Mouse (Mus musculus): ENCODE results near the gene Cdx4. TPM values are rescaled to one million over a fixed set of nuclear protein-coding genes. Genes with fewer than 3 reads are reported as not detected.

Gene Cdx4
- polyA plus RNA-seq, 1 experiment = not detected

GRCm38 (mm10) chrX:103325900-103326299 is 4.7 kb downstream of the Cdx4 start:
- Histone ChIP-seq H3K4me3 (ENCODE audit: insufficient read depth, low read length) (no peak overlapping the region), H3K4me1 (ENCODE audit: control insufficient read depth, insufficient read depth, low read length) (no peaks in the 10 kb centered on the region), H3K27ac (ENCODE audit: insufficient read depth, low read depth, low read length) (no peak overlapping the region)
- TF ChIP-seq POLR2A (IDR thresholded peaks at IDR 0.05; ENCODE audit: borderline replicate concordance, low read depth, low read length) = no peak
- no peak for TF ChIP-seq CTCF (IDR thresholded peaks at IDR 0.05; ENCODE audit: low read depth, low read length)

DNA sequence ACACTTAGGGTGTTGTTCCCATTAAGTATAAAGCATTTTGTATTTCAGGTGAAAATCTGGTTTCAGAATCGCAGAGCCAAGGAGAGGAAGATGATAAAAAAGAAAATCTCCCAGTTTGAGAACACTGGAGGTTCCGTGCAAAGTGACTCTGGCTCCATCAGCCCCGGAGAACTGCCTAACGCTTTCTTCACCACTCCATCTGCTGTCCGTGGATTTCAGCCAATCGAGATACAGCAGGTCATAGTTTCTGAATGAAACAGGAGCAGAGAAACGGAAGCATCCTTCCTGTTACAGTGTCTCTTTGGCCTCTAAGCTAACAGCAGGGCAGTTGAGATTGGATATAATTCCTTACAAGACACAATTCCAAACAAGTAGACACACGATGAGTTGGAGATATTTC is 8.2 kb downstream of the Cdx4 start:
- H3K4me1 ChIP-seq (ENCODE audit: control insufficient read depth, insufficient read depth, low read length) = no peaks in the 10 kb centered on the region
- H3K4me3 ChIP-seq (ENCODE audit: insufficient read depth, low read length) = no peak overlapping the region
- TF ChIP-seq CTCF (IDR thresholded peaks at IDR 0.05; ENCODE audit: low read depth, low read length) (no peak), POLR2A (IDR thresholded peaks at IDR 0.05; ENCODE audit: borderline replicate concordance, low read depth, low read length) (no peak)
- no peak overlapping the region for H3K27ac ChIP-seq (ENCODE audit: insufficient read depth, low read depth, low read length)

- TF ChIP-seq CTCF (IDR thresholded peaks at IDR 0.05; ENCODE audit: low read depth, low read length) (no peak), POLR2A (IDR thresholded peaks at IDR 0.05; ENCODE audit: borderline replicate concordance, low read depth, low read length) (no peak)
- H3K27ac ChIP-seq (ENCODE audit: insufficient read depth, low read depth, low read length) = no peak overlapping the region
- H3K4me3 ChIP-seq (ENCODE audit: insufficient read depth, low read length) = no peak overlapping the region
- no peaks in the 10 kb centered on the region for H3K4me1 ChIP-seq (ENCODE audit: control insufficient read depth, insufficient read depth, low read length)
Measured at GRCm38 (mm10) chrX:103331125-103331858, 10.1 kb downstream of the Cdx4 start.

DNA sequence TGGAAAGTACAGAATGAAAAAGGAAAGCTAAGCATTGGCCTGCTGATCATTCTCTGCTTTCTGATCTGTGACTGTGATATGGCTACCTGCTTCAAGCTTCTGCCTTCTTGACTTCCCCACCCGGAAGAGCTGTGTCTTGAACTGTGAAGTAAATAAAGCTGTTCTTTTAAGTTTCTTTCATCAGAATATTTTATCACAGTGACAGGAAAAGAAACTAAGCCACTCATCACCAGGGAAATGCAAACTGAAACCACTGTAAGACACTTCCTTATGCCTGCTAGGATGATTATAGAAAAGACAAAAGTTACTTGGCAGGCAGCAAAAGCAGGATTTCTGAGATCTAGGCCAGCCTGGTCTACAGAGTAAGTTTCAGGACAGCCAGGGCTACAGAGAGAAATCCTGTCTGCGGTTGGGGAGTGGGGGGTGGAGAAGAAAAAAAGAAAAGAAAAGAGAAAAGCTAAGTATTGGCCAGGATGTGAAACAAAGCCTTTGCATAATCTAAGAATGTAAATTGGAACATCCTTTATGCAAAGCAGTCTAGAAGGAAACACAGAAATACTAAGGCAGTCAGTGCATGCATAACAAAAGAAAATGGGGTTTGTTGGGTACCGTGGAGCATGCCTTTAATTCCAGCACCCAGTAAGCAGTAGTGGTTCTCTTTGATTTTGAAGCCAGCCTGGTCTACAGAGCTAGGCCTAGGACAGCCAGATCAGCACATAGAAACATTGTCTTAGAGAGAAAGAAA is 20.3 kb downstream of the Cdx4 start:
- TF ChIP-seq POLR2A (IDR thresholded peaks at IDR 0.05; ENCODE audit: borderline replicate concordance, low read depth, low read length) = no peak
- no peak for TF ChIP-seq CTCF (IDR thresholded peaks at IDR 0.05; ENCODE audit: low read depth, low read length)
- H3K27ac ChIP-seq (ENCODE audit: insufficient read depth, low read depth, low read length) = no peak overlapping the region
- no peak overlapping the region for H3K4me3 ChIP-seq (ENCODE audit: insufficient read depth, low read length)
- H3K4me1 ChIP-seq (ENCODE audit: control insufficient read depth, insufficient read depth, low read length) = no peaks in the 10 kb centered on the region

GRCm38 (mm10) chrX:103355784-103356183 is 34.6 kb downstream of the Cdx4 start:
- H3K4me1 ChIP-seq (ENCODE audit: control insufficient read depth, insufficient read depth, low read length) = no peaks in the 10 kb centered on the region
- H3K27ac ChIP-seq (ENCODE audit: insufficient read depth, low read depth, low read length) = no peak overlapping the region
- TF ChIP-seq CTCF (IDR thresholded peaks at IDR 0.05; ENCODE audit: low read depth, low read length) (no peak), POLR2A (IDR thresholded peaks at IDR 0.05; ENCODE audit: borderline replicate concordance, low read depth, low read length) (no peak)
- H3K4me3 ChIP-seq (ENCODE audit: insufficient read depth, low read length) = no peak overlapping the region

DNA sequence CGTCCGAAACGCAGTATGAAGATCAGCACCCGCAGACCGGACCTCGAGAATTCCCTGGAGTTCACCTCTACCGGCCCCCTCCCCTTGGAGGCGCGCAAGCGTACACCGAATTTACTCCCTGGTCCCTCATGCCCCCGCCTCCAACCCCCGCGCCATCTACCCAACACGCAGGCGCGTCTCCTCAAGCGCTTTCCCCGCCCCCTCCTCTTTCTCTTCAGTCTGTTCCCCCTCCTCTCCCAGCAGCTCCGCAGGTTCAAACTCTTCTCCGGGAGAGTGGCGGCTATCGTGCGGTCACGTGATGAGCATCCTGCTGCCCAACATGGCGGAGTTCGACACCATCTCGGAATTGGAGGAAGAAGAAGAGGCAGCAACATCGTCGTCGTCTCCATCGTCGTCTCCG is 35.1 kb downstream of the Cdx4 start, which contains the start of gene Chic1:
Gene Chic1 (plus strand): TSS at position 190 of the 400 bp plus-strand sequence.
- no peak for TF ChIP-seq CTCF (IDR thresholded peaks at IDR 0.05; ENCODE audit: low read depth, low read length)
- TF ChIP-seq POLR2A (IDR thresholded peaks at IDR 0.05; ENCODE audit: borderline replicate concordance, low read depth, low read length) = no peak
- H3K4me1 ChIP-seq (ENCODE audit: control insufficient read depth, insufficient read depth, low read length) = no peaks in the 10 kb centered on the region
- peak within 1 kb of the TSS; percentile 55 for H3K4me3 ChIP-seq (ENCODE audit: insufficient read depth, low read length)
- H3K27ac ChIP-seq (ENCODE audit: insufficient read depth, low read depth, low read length) = no peak within 1 kb of the TSS

DNA sequence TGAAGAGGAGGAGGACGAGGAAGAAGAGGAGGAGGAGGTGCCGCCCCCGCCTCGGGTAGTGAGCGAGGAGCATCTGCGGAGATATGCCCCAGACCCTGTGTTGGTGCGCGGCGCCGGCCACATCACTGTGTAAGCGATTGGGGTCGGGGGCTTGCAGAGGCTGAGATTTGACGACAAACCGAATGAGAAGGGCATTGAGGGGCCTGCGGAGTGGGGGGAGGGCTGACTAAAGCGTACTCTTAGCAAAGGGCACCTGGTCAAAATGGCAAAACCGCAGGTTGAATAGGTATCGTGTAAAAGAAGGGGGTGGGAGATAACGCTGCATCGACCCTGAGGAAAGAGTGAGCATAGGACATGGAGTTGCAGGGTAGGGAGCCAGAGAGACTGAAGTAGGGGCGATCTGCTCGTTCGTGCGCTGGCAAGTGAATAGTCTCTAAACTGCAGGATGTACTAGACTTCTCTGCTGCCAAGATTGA is 35.6 kb downstream of the Cdx4 start:
- no peaks in the 10 kb centered on the region for H3K4me1 ChIP-seq (ENCODE audit: control insufficient read depth, insufficient read depth, low read length)
- peak overlapping the region; percentile 55 for H3K4me3 ChIP-seq (ENCODE audit: insufficient read depth, low read length)
- no peak overlapping the region for H3K27ac ChIP-seq (ENCODE audit: insufficient read depth, low read depth, low read length)
- TF ChIP-seq CTCF (IDR thresholded peaks at IDR 0.05; ENCODE audit: low read depth, low read length) = no peak
- TF ChIP-seq POLR2A (IDR thresholded peaks at IDR 0.05; ENCODE audit: borderline replicate concordance, low read depth, low read length) = no peak

- TF ChIP-seq POLR2A (IDR thresholded peaks at IDR 0.05; ENCODE audit: borderline replicate concordance, low read depth, low read length) (no peak), CTCF (IDR thresholded peaks at IDR 0.05; ENCODE audit: low read depth, low read length) (no peak)
- Histone ChIP-seq H3K4me1 (ENCODE audit: control insufficient read depth, insufficient read depth, low read length) (no peaks in the 10 kb centered on the region), H3K4me3 (ENCODE audit: insufficient read depth, low read length) (no peak overlapping the region), H3K27ac (ENCODE audit: insufficient read depth, low read depth, low read length) (no peak overlapping the region)
Measured at GRCm38 (mm10) chrX:103366201-103366600, 45.0 kb downstream of the Cdx4 start.

DNA sequence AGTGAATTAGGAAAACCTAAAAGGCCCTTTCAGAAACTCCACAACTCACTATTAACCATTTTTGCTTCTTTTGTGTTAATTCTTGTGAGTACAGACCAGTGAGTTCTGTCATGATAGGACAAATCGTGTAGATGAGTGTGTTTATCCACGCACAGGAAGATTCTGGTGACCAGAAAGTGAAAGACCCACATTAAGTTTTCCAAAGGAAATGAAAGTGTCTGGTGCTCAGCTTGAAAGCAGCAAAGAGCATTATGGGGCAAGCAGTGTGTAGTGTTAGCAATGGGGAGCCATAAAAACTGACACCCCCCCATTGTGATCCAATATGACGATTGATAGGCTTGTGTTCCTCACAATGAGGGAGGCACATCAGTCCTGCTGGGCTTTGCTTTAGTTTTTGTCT is 47.5 kb downstream of the Cdx4 start:
- TF ChIP-seq POLR2A (IDR thresholded peaks at IDR 0.05; ENCODE audit: borderline replicate concordance, low read depth, low read length) (no peak), CTCF (IDR thresholded peaks at IDR 0.05; ENCODE audit: low read depth, low read length) (no peak)
- no peaks in the 10 kb centered on the region for H3K4me1 ChIP-seq (ENCODE audit: control insufficient read depth, insufficient read depth, low read length)
- no peak overlapping the region for H3K4me3 ChIP-seq (ENCODE audit: insufficient read depth, low read length)
- no peak overlapping the region for H3K27ac ChIP-seq (ENCODE audit: insufficient read depth, low read depth, low read length)

DNA sequence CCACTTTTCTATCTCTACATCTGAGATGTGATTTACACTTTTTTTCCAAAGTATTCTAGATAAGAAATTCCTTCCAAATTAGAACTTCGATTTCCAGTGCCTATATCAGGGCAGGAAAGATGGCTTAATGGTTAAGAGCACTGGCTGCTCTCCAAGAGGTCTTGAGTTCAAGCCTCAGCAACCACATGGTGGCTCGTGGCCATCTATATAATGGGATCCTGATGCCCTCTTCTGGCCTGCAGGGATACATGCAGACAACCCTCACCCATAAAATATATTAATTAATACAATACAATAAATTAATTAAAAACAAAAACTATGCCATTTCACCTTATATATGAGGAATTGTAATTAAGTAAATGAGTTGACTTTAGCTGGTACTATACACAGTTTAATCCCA is 50.0 kb downstream of the Cdx4 start:
- Histone ChIP-seq H3K27ac (ENCODE audit: insufficient read depth, low read depth, low read length) (no peak overlapping the region), H3K4me1 (ENCODE audit: control insufficient read depth, insufficient read depth, low read length) (no peaks in the 10 kb centered on the region), H3K4me3 (ENCODE audit: insufficient read depth, low read length) (no peak overlapping the region)
- TF ChIP-seq CTCF (IDR thresholded peaks at IDR 0.05; ENCODE audit: low read depth, low read length) = no peak
- no peak for TF ChIP-seq POLR2A (IDR thresholded peaks at IDR 0.05; ENCODE audit: borderline replicate concordance, low read depth, low read length)

All from bone marrow macrophage, adult 2 months (primary cell).